Mouse (Mus musculus): Measurements from ENCODE around the gene Ccdc87. TPM values are rescaled to one million over a fixed set of nuclear protein-coding genes. Genes with fewer than 3 reads are reported as not detected.

Gene Ccdc87
- polyA plus RNA-seq, 1 experiment from 2014 or later = not detected

DNA sequence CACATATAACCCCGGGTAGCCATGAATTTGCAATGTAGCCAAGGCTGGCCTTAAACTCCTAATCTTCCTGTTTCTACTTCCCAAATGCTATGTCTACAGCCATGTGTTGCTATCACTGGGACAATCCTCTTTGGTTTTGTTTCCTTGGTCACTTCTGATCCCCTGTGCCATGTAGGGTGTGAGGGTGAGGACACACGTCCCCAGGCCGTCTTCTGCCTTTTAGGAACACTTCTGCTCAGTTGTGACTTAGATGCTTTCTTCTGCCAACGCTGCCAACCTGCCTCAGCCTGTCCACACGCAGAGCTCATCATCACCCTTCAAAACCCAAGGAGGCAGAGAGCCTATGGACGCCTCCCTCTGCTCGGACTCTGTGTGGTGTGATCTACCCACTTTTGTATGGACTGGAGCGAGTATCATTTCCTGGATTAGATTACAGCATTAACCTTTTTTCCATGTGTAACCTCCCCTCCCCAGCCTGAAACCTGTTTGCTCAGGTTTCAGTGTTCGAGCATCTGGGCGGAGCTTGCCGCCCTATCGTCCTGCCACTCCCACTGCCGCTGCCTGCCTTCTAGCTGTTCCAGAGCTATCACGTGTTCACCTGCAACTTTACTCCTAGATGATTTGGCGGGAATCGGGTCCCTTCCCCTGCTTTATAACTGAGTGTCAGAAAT is 10.6 kb upstream of the Ccdc87 start:
- ATAC-seq (replicated peaks; ENCODE audit: low FRiP score, low TSS enrichment, low read depth) = peak; percentile 79
- Histone ChIP-seq H3K4me2 (ENCODE audit: low read length) (no peak overlapping the region), H3K4me3 (ENCODE audit: low read depth, low read length) (no peak overlapping the region), H3K4me1 (replicated peaks; ENCODE audit: control insufficient read depth, insufficient read depth, low read length) (no peaks in the 10 kb centered on the region), H3K9me3 (ENCODE audit: control insufficient read depth, low read length) (no peaks in the 10 kb centered on the region), H3K9ac (ENCODE audit: low read length) (no peak overlapping the region), H3K27me3 (replicated peaks; ENCODE audit: control insufficient read depth, insufficient read depth, low read length) (no peaks in the 10 kb centered on the region), H3K36me3 (ENCODE audit: control insufficient read depth, insufficient read depth, low read length) (peaks cover 28% of the 10 kb centered on the region), H3K27ac (ENCODE audit: low read depth) (no peak overlapping the region)
- 54% methylated on average over 16 of the region's 16 CpGs for WGBS
- DNase-seq (ENCODE audit: low spot score) = no peak

DNA sequence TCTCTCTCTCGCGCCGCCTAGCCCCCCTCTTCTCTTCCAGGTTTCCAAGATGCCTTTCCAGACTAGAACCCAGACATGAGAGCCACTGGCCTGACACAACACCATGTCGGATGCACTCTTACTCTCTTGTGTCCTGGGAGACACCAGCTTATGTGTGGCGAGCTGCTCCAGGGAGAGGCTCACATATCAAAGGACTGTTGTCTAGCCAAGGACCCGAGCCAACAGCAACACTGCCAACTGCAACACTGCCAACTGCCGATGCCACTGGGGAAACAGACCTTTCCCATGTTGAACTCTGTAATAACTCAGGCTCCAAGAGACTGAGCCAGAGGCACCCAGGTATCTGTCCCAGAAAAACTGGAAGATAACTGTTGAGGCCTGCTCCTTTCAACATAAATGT is 10.0 kb upstream of the Ccdc87 start:
- Histone ChIP-seq H3K9me3 (ENCODE audit: control insufficient read depth, low read length) (no peaks in the 10 kb centered on the region), H3K27me3 (replicated peaks; ENCODE audit: control insufficient read depth, insufficient read depth, low read length) (no peaks in the 10 kb centered on the region), H3K4me1 (replicated peaks; ENCODE audit: control insufficient read depth, insufficient read depth, low read length) (no peaks in the 10 kb centered on the region), H3K9ac (ENCODE audit: low read length) (no peak overlapping the region), H3K27ac (ENCODE audit: low read depth) (no peak overlapping the region), H3K4me3 (ENCODE audit: low read depth, low read length) (no peak overlapping the region), H3K4me2 (ENCODE audit: low read length) (no peak overlapping the region), H3K36me3 (ENCODE audit: control insufficient read depth, insufficient read depth, low read length) (peaks cover 32% of the 10 kb centered on the region)
- 69% methylated on average over 7 of the region's 7 CpGs for WGBS
- ATAC-seq (replicated peaks; ENCODE audit: low FRiP score, low TSS enrichment, low read depth) (no peak), DNase-seq (ENCODE audit: low spot score) (no peak)

DNA sequence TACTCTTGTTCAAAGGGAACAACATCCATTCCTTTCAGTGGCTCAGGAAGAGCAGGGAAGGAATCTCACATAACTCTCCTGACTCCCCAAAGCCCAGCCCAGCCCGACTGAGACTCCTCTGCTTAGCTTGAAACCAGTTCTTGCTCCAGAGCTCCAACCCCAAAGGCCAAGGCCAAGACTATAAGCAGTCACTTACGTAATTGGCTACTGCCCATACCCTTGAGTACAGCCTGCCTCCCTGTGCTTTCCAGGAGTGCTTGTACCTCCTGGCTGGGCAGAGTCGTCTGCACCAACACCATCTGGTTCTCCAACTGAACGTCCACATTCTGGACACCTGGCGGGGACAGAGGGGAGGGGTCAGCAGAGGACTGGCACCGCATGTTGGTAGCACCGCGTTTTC is 5.2 kb upstream of the Ccdc87 start:
- no peaks in the 10 kb centered on the region for H3K27me3 ChIP-seq (replicated peaks; ENCODE audit: control insufficient read depth, insufficient read depth, low read length)
- no peak overlapping the region for H3K27ac ChIP-seq (ENCODE audit: low read depth)
- H3K9me3 ChIP-seq (ENCODE audit: control insufficient read depth, low read length) = no peaks in the 10 kb centered on the region
- no peak for ATAC-seq (replicated peaks; ENCODE audit: low FRiP score, low TSS enrichment, low read depth)
- H3K4me2 ChIP-seq (ENCODE audit: low read length) = no peak overlapping the region
- WGBS = 88% methylated on average over 8 of the region's 8 CpGs
- H3K4me1 ChIP-seq (replicated peaks; ENCODE audit: control insufficient read depth, insufficient read depth, low read length) = peaks cover 7% of the 10 kb centered on the region
- H3K36me3 ChIP-seq (ENCODE audit: control insufficient read depth, insufficient read depth, low read length) = peaks cover 20% of the 10 kb centered on the region
- DNase-seq (ENCODE audit: low spot score) = no peak
- H3K9ac ChIP-seq (ENCODE audit: low read length) = no peak overlapping the region
- no peak overlapping the region for H3K4me3 ChIP-seq (ENCODE audit: low read depth, low read length)

DNA sequence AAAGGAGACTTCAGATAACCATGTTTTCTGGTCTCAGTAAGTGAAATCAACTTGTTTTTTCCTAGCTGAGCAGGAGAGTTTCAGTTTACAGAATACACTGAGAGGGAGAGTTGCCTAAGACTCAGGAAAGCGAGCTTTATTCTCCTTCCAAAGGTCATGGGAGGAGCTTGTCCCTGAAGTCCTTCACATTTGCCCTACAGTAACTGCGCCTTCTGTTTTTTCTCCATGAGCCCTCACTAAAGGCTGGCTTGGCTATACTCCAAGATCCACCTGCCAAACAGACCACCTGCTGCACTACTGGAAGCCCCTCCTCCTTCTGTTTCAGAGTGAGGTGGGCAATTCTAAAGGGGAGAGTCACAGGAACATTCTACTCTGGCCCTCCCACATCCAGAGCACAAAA is 3.1 kb upstream of the Ccdc87 start:
- 78% methylated on average over 2 of the region's 2 CpGs for WGBS
- peaks cover 14% of the 10 kb centered on the region; the same call in 1 of the 2 replicates for H3K27me3 ChIP-seq (replicated peaks; ENCODE audit: control insufficient read depth, insufficient read depth, low read length)
- H3K4me2 ChIP-seq (ENCODE audit: low read length) = no peak overlapping the region
- H3K9ac ChIP-seq (ENCODE audit: low read length) = no peak overlapping the region
- no peaks in the 10 kb centered on the region for H3K9me3 ChIP-seq (ENCODE audit: control insufficient read depth, low read length)
- peaks cover 7% of the 10 kb centered on the region for H3K4me1 ChIP-seq (replicated peaks; ENCODE audit: control insufficient read depth, insufficient read depth, low read length)
- ATAC-seq (replicated peaks; ENCODE audit: low FRiP score, low TSS enrichment, low read depth) (no peak), DNase-seq (ENCODE audit: low spot score) (no peak)
- H3K36me3 ChIP-seq (ENCODE audit: control insufficient read depth, insufficient read depth, low read length) = peaks cover 20% of the 10 kb centered on the region
- no peak overlapping the region for H3K27ac ChIP-seq (ENCODE audit: low read depth)
- no peak overlapping the region for H3K4me3 ChIP-seq (ENCODE audit: low read depth, low read length)

DNA sequence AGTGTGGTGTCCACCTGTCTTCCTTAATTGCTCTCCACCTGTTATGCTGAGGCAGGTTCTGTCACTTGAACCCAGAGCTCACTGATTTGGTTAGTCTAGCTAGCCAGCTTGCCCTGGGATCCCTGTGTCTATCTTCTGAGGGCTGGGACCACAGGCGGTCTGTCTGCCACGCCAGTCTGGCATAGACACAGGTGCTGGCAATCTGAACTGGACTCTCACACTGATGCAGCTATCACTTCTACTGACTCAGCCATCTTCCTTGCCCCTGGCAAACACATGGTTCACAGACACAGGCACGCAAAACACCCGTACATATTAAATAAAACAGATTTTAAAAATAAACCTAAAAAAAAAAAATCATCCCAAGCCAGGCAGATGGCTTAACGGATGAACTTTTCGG is 2.1 kb upstream of the Ccdc87 start:
- H3K9ac ChIP-seq (ENCODE audit: low read length) = no peak overlapping the region
- H3K9me3 ChIP-seq (ENCODE audit: control insufficient read depth, low read length) = no peaks in the 10 kb centered on the region
- H3K27me3 ChIP-seq (replicated peaks; ENCODE audit: control insufficient read depth, insufficient read depth, low read length) = peaks cover 15% of the 10 kb centered on the region; the same call in 1 of the 2 replicates
- DNase-seq (ENCODE audit: low spot score) (no peak), ATAC-seq (replicated peaks; ENCODE audit: low FRiP score, low TSS enrichment, low read depth) (no peak)
- H3K27ac ChIP-seq (ENCODE audit: low read depth) = no peak overlapping the region
- peaks cover 19% of the 10 kb centered on the region for H3K36me3 ChIP-seq (ENCODE audit: control insufficient read depth, insufficient read depth, low read length)
- peaks cover 7% of the 10 kb centered on the region for H3K4me1 ChIP-seq (replicated peaks; ENCODE audit: control insufficient read depth, insufficient read depth, low read length)
- no peak overlapping the region for H3K4me2 ChIP-seq (ENCODE audit: low read length)
- WGBS = 91% methylated on average over 6 of the region's 6 CpGs
- H3K4me3 ChIP-seq (ENCODE audit: low read depth, low read length) = no peak overlapping the region

DNA sequence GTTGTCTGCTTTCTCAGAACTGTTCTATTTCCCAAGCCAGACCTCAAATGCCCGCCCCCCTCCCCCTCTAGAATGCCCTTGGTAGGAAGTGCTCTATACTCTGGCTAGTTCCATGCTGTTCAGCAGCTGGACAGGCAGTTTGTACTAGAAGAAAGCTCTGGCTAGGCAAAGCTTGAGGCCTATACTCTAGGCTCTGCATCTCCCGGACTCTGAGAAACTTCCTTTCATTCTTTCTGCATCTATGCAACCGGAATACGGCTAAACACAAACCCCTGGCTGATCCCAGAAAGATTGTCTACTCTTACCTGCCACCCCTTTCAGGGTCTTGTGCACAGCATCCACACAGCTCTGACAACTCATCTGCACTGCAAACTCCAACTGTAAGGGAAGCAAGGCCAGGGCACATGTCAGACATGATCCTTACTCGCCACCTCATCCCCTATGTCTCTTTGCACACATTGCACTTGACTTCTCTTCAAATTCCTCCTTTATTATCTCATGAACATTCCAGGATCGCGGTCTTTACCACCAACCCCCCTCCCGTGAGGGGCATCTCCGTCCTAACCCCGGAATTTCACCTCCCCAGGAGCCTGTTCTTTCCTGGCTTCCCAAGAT is 533 bp upstream of the Ccdc87 start:
- DNase-seq (ENCODE audit: low spot score) (no peak), ATAC-seq (replicated peaks; ENCODE audit: low FRiP score, low TSS enrichment, low read depth) (peak; percentile 21; the same call in 1 of the 2 replicates)
- no peak overlapping the region; the same call in 1 of the 2 replicates for H3K27ac ChIP-seq (ENCODE audit: low read depth)
- H3K4me1 ChIP-seq (replicated peaks; ENCODE audit: control insufficient read depth, insufficient read depth, low read length) = peaks cover 7% of the 10 kb centered on the region
- 0 out of 2 replicates have a peak, but pooled peaks cover 4% of the 10 kb centered on the region for H3K36me3 ChIP-seq (ENCODE audit: control insufficient read depth, insufficient read depth, low read length)
- H3K9ac ChIP-seq (ENCODE audit: low read length) = peak overlapping the region; percentile 71
- H3K27me3 ChIP-seq (replicated peaks; ENCODE audit: control insufficient read depth, insufficient read depth, low read length) = peaks cover 19% of the 10 kb centered on the region; the same call in 1 of the 2 replicates
- H3K9me3 ChIP-seq (ENCODE audit: control insufficient read depth, low read length) = no peaks in the 10 kb centered on the region
- WGBS = 27% methylated on average over 10 of the region's 10 CpGs
- peak overlapping the region; percentile 66 for H3K4me3 ChIP-seq (ENCODE audit: low read depth, low read length)
- H3K4me2 ChIP-seq (ENCODE audit: low read length) = peak overlapping the region; percentile 88

DNA sequence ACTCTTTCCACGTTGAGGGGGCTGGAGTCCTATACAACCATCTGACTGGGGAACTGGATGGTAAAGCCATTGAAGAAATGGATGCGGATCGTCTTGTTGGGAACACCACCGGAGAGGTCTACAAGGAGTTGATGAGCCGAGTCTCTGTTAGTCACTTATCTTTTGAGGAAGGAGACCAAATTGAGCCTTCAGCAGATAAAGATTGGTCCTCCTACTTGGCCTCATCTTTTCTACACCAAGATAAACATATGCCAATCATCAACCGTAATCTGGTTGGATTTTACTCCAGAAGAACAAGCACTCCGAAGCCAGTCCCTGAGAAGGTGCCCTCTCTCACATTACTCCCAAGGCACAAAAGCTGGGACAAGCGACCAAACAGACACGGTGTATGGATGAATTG is 1.7 kb downstream of the Ccdc87 start:
- Histone ChIP-seq H3K27me3 (replicated peaks; ENCODE audit: control insufficient read depth, insufficient read depth, low read length) (peaks cover 19% of the 10 kb centered on the region; the same call in 1 of the 2 replicates), H3K27ac (ENCODE audit: low read depth) (no peak overlapping the region), H3K9ac (ENCODE audit: low read length) (no peak overlapping the region), H3K4me1 (replicated peaks; ENCODE audit: control insufficient read depth, insufficient read depth, low read length) (peaks cover 7% of the 10 kb centered on the region), H3K4me3 (ENCODE audit: low read depth, low read length) (no peak overlapping the region), H3K36me3 (ENCODE audit: control insufficient read depth, insufficient read depth, low read length) (no peaks in the 10 kb centered on the region), H3K4me2 (ENCODE audit: low read length) (no peak overlapping the region), H3K9me3 (ENCODE audit: control insufficient read depth, low read length) (no peaks in the 10 kb centered on the region)
- ATAC-seq (replicated peaks; ENCODE audit: low FRiP score, low TSS enrichment, low read depth) = no peak
- WGBS = 82% methylated on average over 9 of the region's 9 CpGs
- DNase-seq (ENCODE audit: low spot score) = no peak

DNA sequence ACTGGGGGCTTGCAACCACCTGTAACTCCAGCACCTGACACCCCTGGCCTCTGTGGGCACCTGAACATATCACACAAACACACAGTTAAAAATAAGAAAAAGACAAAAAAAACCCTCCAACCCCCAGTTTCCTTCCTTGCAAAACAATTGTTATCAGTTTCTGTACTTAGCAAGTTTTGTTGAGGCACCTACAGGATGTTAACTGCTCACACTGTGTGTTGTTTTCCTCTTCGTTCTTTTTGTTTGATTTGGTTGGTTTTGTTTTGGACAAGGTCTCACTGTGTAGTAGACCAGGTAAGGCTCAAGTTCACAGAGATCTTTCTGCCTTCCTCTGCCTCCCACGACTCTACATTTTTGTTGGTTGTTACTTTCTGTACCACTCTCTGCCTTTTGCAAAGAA is 3.4 kb downstream of the Ccdc87 start:
- ATAC-seq (replicated peaks; ENCODE audit: low FRiP score, low TSS enrichment, low read depth) (no peak), DNase-seq (ENCODE audit: low spot score) (no peak)
- Histone ChIP-seq H3K4me3 (ENCODE audit: low read depth, low read length) (no peak overlapping the region), H3K27ac (ENCODE audit: low read depth) (no peak overlapping the region), H3K27me3 (replicated peaks; ENCODE audit: control insufficient read depth, insufficient read depth, low read length) (peaks cover 19% of the 10 kb centered on the region; the same call in 1 of the 2 replicates), H3K4me2 (ENCODE audit: low read length) (no peak overlapping the region), H3K36me3 (ENCODE audit: control insufficient read depth, insufficient read depth, low read length) (no peaks in the 10 kb centered on the region), H3K9me3 (ENCODE audit: control insufficient read depth, low read length) (no peaks in the 10 kb centered on the region), H3K4me1 (replicated peaks; ENCODE audit: control insufficient read depth, insufficient read depth, low read length) (peaks cover 7% of the 10 kb centered on the region), H3K9ac (ENCODE audit: low read length) (no peak overlapping the region)
- WGBS = 66% methylated on average over 2 of the region's 2 CpGs

DNA sequence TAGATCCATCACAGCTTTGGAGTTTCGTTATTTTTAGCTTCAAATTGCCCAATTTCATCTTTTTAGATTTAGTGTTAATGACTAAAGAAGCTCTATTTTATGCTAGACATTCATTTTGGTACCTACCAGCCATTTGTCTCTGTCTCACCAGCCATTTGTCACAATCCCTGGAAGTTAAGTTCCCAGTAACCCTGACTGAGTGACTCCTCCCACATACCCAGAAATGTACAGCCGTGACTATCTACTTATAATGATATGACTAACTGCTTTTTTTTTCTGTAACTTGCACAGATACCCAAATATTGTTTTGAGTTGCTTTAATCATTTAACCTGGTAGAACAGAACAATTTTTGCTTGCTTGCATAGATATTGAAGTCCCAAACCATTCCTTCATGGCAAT is 6.7 kb downstream of the Ccdc87 start:
- no peaks in the 10 kb centered on the region for H3K4me1 ChIP-seq (replicated peaks; ENCODE audit: control insufficient read depth, insufficient read depth, low read length)
- H3K27me3 ChIP-seq (replicated peaks; ENCODE audit: control insufficient read depth, insufficient read depth, low read length) = peaks cover 8% of the 10 kb centered on the region; the same call in 1 of the 2 replicates
- ATAC-seq (replicated peaks; ENCODE audit: low FRiP score, low TSS enrichment, low read depth) (no peak), DNase-seq (ENCODE audit: low spot score) (no peak)
- 71% methylated on average over 2 of the region's 2 CpGs for WGBS
- H3K9me3 ChIP-seq (ENCODE audit: control insufficient read depth, low read length) = no peaks in the 10 kb centered on the region
- H3K27ac ChIP-seq (ENCODE audit: low read depth) = no peak overlapping the region
- H3K36me3 ChIP-seq (ENCODE audit: control insufficient read depth, insufficient read depth, low read length) = no peaks in the 10 kb centered on the region
- no peak overlapping the region for H3K4me2 ChIP-seq (ENCODE audit: low read length)
- no peak overlapping the region for H3K4me3 ChIP-seq (ENCODE audit: low read depth, low read length)
- H3K9ac ChIP-seq (ENCODE audit: low read length) = no peak overlapping the region
